Mouse (Mus musculus) heart, embryonic 13.5 days (tissue): ENCODE data around the gene Mical1. TPM values are rescaled to one million over a fixed set of nuclear protein-coding genes. Genes with fewer than 3 reads are reported as not detected.

Experiments used
- ATAC-seq: fragments of 200-750 bp; cut with Nextera tagmentation; 2 replicates; pipeline ENCODE4 v1.8.0; 2017; ENCODE audit warnings: moderate TSS enrichment; ENCODE audit not compliant: insufficient number of reproducible peaks, low FRiP score, low TSS enrichment; ENCODE audit errors: extremely low read depth
- H3K27ac ChIP-seq: fragments of 300-500 bp; sonication (generic); replicated peaks from 2 replicates; pipeline ENCODE4 v1.5.1; 2015; ENCODE audit warnings: moderate library complexity, mild to moderate bottlenecking, inconsistent platforms
- H3K27me3 ChIP-seq: fragments of 300-500 bp; sonication (generic); replicated peaks from 2 replicates; pipeline ENCODE4 v1.6.1; 2015; ENCODE audit warnings: mild to moderate bottlenecking, inconsistent platforms
- H3K36me3 ChIP-seq: fragments of 300-500 bp; sonication (generic); 2 replicates; pipeline ENCODE4 v1.6.1; 2015; ENCODE audit warnings: mild to moderate bottlenecking, inconsistent platforms
- H3K4me1 ChIP-seq: fragments of 300-500 bp; sonication (generic); 2 replicates; pipeline ENCODE4 v1.6.1; 2015; ENCODE audit warnings: inconsistent platforms
- H3K4me2 ChIP-seq: fragments of 300-500 bp; sonication (generic); 2 replicates; pipeline ENCODE4 v1.6.1; 2015; ENCODE audit warnings: inconsistent platforms, mild to moderate bottlenecking, moderate library complexity
- H3K4me3 ChIP-seq: fragments of 300-500 bp; sonication (generic); 2 replicates; pipeline ENCODE4 v1.5.1; 2015; ENCODE audit warnings: moderate library complexity, mild to moderate bottlenecking, inconsistent platforms
- H3K9ac ChIP-seq: fragments of 300-500 bp; sonication (generic); 2 replicates; pipeline ENCODE4 v1.6.1; 2015; ENCODE audit warnings: inconsistent platforms, mild to moderate bottlenecking, moderate library complexity
- H3K9me3 ChIP-seq: fragments of 300-500 bp; sonication (generic); 2 replicates; pipeline ENCODE4 v1.6.1; 2016; ENCODE audit warnings: inconsistent platforms
- WGBS: fragments of 180-500 bp; shearing (Covaris S2); methylation state at CpG from one replicate; pipeline ENCODE4 v1.1.7; 2015; ENCODE audit warnings: mixed read lengths; 5-methylcytosine and 5-hydroxymethylcytosine counted together
- polyA plus RNA-seq: library from polyadenylated mRNA; unstranded; fragments of >200 nt; fragmentation: Nextera tagmentation; extraction: Ambion mirVana; gene quantifications from 2 replicates; pipeline ENCODE4 v1.2.1, GENCODE M21; 2015

Mical1 gene
- polyA plus RNA-seq, 1 experiment from 2014 or later = 33.4 TPM

DNA sequence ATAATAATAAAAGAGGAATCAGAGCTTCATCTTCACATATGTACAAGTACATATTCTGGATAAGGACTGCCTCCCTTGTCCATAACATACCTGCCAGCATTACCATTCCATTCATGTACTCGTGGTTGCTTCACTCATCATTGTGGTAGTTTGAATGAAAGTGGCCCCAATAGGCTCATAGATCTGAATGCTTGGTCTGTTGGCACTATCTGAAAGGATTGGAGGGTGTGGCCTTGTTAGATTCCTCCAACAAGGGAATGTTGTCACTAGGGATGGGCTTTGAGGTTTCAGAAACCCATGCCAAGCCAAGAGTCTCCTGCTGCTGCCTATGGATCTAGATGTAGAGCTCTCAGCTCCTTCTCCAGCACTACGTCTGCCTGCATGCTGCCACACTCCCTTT, 59.9 kb downstream of the Mical1 start:
- no peak for ATAC-seq
- H3K4me2 ChIP-seq = no peak overlapping the region

More for the DNA sequence above, 59.9 kb downstream of the Mical1 start:
- Histone ChIP-seq H3K36me3 (peaks cover 74% of the 10 kb centered on the region), H3K9ac (no peak overlapping the region), H3K4me1 (no peaks in the 10 kb centered on the region), H3K9me3 (no peaks in the 10 kb centered on the region), H3K27ac (no peak overlapping the region), H3K27me3 (no peaks in the 10 kb centered on the region), H3K4me3 (no peak overlapping the region)
- 91% methylated on average over 2 of the region's 2 CpGs for WGBS

Other genes with a start within 250 kb of the Mical1 start
- 44.0 and 47.2 TPM in 2 replicates for gene Fig4, start 173.1 kb upstream of the Mical1 start, polyA plus RNA-seq
- 0.27 and 0.28 TPM in 2 replicates for gene Ak9, start 172.3 kb upstream of the Mical1 start, polyA plus RNA-seq
- gene Zbtb24, start 25.9 kb upstream of the Mical1 start, polyA plus RNA-seq = 11.2 and 11.3 TPM in 2 replicates
- gene Smpd2, start 14.1 kb downstream of the Mical1 start, polyA plus RNA-seq = 46.3 and 48.4 TPM in 2 replicates
- 1.1 and 1.3 TPM in 2 replicates for gene Ppil6, start 14.1 kb downstream of the Mical1 start, polyA plus RNA-seq
- 166 and 169 TPM in 2 replicates for gene Cd164, start 43.1 kb downstream of the Mical1 start, polyA plus RNA-seq
- 0.27 and 0.38 TPM in 2 replicates for gene Ccdc162, start 240.3 kb downstream of the Mical1 start, polyA plus RNA-seq